8 mouse cellular contexts compared by ENCODE assay signal in genomic region chr9:41147203-41147842, GRCm38 (mm10). TPM values are rescaled to one million over a fixed set of nuclear protein-coding genes. Genes with fewer than 3 reads are reported as not detected.
DNase-seq lines count a peak whose midpoint lies in the region; ATAC-seq lines count a peak whose summit lies in the region.

No protein-coding gene starts in this region.

- no peaks in the 10 kb centered on the region for H3K36me3 ChIP-seq in hindbrain, embryonic 12.5 days
- H3K36me3 ChIP-seq in hindbrain, embryonic 11.5 days (ENCODE audit: control insufficient read depth, insufficient read depth, low read length) = no peaks in the 10 kb centered on the region
- H3K36me3 ChIP-seq in forebrain, embryonic 14.5 days (ENCODE audit: control insufficient read depth, insufficient read depth, low read length) = no peaks in the 10 kb centered on the region
- no peaks in the 10 kb centered on the region for H3K36me3 ChIP-seq in midbrain, embryonic 14.5 days (ENCODE audit: control insufficient read depth, insufficient read depth, low read length)

- DNase-seq in hindbrain, embryonic 11.5 days (ENCODE audit: low spot score) = no peak
- peak; percentile 64 for DNase-seq in forebrain, embryonic 14.5 days (ENCODE audit: low spot score)
- peak; percentile 17 to 72 for DNase-seq in kidney, postnatal 25 days
- peak; percentile 55 for DNase-seq in midbrain, embryonic 14.5 days
- DNase-seq in T-cell, adult 2 months (ENCODE audit: low spot score) = no peak
- no peak for DNase-seq in adrenal gland, postnatal 36 days

- ATAC-seq in hindbrain, embryonic 12.5 days (ENCODE audit: low FRiP score) = no peak
- ATAC-seq in hindbrain, embryonic 11.5 days (ENCODE audit: low FRiP score) = no peak
- ATAC-seq in forebrain, embryonic 14.5 days = no peak
- no peak for ATAC-seq in midbrain, embryonic 14.5 days (ENCODE audit: low FRiP score, low TSS enrichment)
- no peak for ATAC-seq in erythroblast, adult 5-6 weeks (replicated peaks; ENCODE audit: low FRiP score, poor library complexity, severe bottlenecking)

- H3K4me1 ChIP-seq in hindbrain, embryonic 12.5 days = peaks cover 25% of the 10 kb centered on the region
- no peaks in the 10 kb centered on the region for H3K4me1 ChIP-seq in hindbrain, embryonic 11.5 days (replicated peaks; ENCODE audit: control insufficient read depth, insufficient read depth, low read length)
- peaks cover 22% of the 10 kb centered on the region for H3K4me1 ChIP-seq in forebrain, embryonic 14.5 days (ENCODE audit: control insufficient read depth, insufficient read depth, low read length)
- peaks cover 14% of the 10 kb centered on the region; the same call in 1 of the 2 replicates for H3K4me1 ChIP-seq in midbrain, embryonic 14.5 days (ENCODE audit: control insufficient read depth, insufficient read depth, low read length)

- no peaks in the 10 kb centered on the region for H3K27me3 ChIP-seq in hindbrain, embryonic 12.5 days
- no peaks in the 10 kb centered on the region for H3K27me3 ChIP-seq in hindbrain, embryonic 11.5 days (ENCODE audit: control insufficient read depth, insufficient read depth, low read length)
- no peaks in the 10 kb centered on the region for H3K27me3 ChIP-seq in forebrain, embryonic 14.5 days (replicated peaks; ENCODE audit: control insufficient read depth, insufficient read depth, low read length)
- no peaks in the 10 kb centered on the region for H3K27me3 ChIP-seq in midbrain, embryonic 14.5 days (ENCODE audit: control insufficient read depth, insufficient read depth, low read length)

- H3K9me3 ChIP-seq in hindbrain, embryonic 12.5 days (replicated peaks) = no peaks in the 10 kb centered on the region
- no peaks in the 10 kb centered on the region for H3K9me3 ChIP-seq in hindbrain, embryonic 11.5 days (ENCODE audit: control insufficient read depth, low read length)
- no peaks in the 10 kb centered on the region for H3K9me3 ChIP-seq in forebrain, embryonic 14.5 days (replicated peaks; ENCODE audit: control insufficient read depth, low read length)
- no peaks in the 10 kb centered on the region for H3K9me3 ChIP-seq in midbrain, embryonic 14.5 days (ENCODE audit: control insufficient read depth, low read length)

- no peak overlapping the region for H3K4me2 ChIP-seq in hindbrain, embryonic 12.5 days (replicated peaks)
- H3K4me2 ChIP-seq in hindbrain, embryonic 11.5 days (replicated peaks; ENCODE audit: low read depth, low read length) = no peak overlapping the region
- peak overlapping the region; percentile 18 for H3K4me2 ChIP-seq in forebrain, embryonic 14.5 days (ENCODE audit: low read length)
- 0 out of 2 replicates have a peak overlapping the region, but pooled peaks have one; percentile 9 for H3K4me2 ChIP-seq in midbrain, embryonic 14.5 days (ENCODE audit: low read length)

- WGBS in hindbrain, embryonic 12.5 days = 55% methylated on average over 13 of the region's 13 CpGs
- WGBS in hindbrain, embryonic 11.5 days = 59% methylated on average over 13 of the region's 13 CpGs
- WGBS in forebrain, embryonic 14.5 days = 24% methylated on average over 13 of the region's 13 CpGs
- 26% methylated on average over 13 of the region's 13 CpGs for WGBS in midbrain, embryonic 14.5 days

- H3K27ac ChIP-seq in hindbrain, embryonic 12.5 days = peak overlapping the region; percentile 23; the same call in 1 of the 2 replicates
- no peak overlapping the region for H3K27ac ChIP-seq in hindbrain, embryonic 11.5 days (ENCODE audit: low read depth, low read length)
- no peak overlapping the region; the same call in 1 of the 2 replicates for H3K27ac ChIP-seq in forebrain, embryonic 14.5 days (ENCODE audit: low read depth, low read length)
- H3K27ac ChIP-seq in midbrain, embryonic 14.5 days (replicated peaks; ENCODE audit: low read depth, low read length) = no peak overlapping the region; the same call in 1 of the 2 replicates

- no peak overlapping the region for H3K4me3 ChIP-seq in hindbrain, embryonic 12.5 days
- no peak overlapping the region for H3K4me3 ChIP-seq in hindbrain, embryonic 11.5 days (ENCODE audit: low read depth, low read length)
- no peak overlapping the region for H3K4me3 ChIP-seq in forebrain, embryonic 14.5 days (ENCODE audit: low read depth, low read length)
- H3K4me3 ChIP-seq in midbrain, embryonic 14.5 days (replicated peaks; ENCODE audit: low read depth, low read length) = no peak overlapping the region

- no peak overlapping the region for H3K9ac ChIP-seq in hindbrain, embryonic 12.5 days
- H3K9ac ChIP-seq in hindbrain, embryonic 11.5 days (ENCODE audit: low read depth, low read length) = no peak overlapping the region
- peak overlapping the region; percentile 17; the same call in 1 of the 2 replicates for H3K9ac ChIP-seq in forebrain, embryonic 14.5 days (ENCODE audit: low read length)
- no peak overlapping the region; the same call in 1 of the 2 replicates for H3K9ac ChIP-seq in midbrain, embryonic 14.5 days (replicated peaks; ENCODE audit: low read length)

RNA-seq across cellular contexts. Expression of gene Ubash3b, which starts 14.2 kb away (rescaled TPM):
- polyA plus RNA-seq in hindbrain, embryonic 12.5 days (2016; fragmentation: Nextera tagmentation; extraction: Ambion mirVana) = 14.6 and 17.2 TPM in 2 replicates
- polyA plus RNA-seq in hindbrain, embryonic 11.5 days (2014; fragmentation: Nextera tagmentation; extraction: Ambion mirVana) = 12.0 and 13.7 TPM in 2 replicates
- 13.8 and 18.1 TPM in 2 replicates for polyA plus RNA-seq in forebrain, embryonic 14.5 days (2014; fragmentation: Nextera tagmentation; extraction: Ambion mirVana)
- 18.9 and 21.3 TPM in 2 replicates for polyA plus RNA-seq in midbrain, embryonic 14.5 days (2014; fragmentation: Nextera tagmentation; extraction: Ambion mirVana)
- 1.9 and 3.1 TPM in 2 replicates for total RNA-seq in erythroblast, adult 5-6 weeks (2015; ENCODE audit: low replicate concordance)
- 2.9 and 9.2 TPM in 2 replicates for total RNA-seq in erythroblast, adult 5-6 weeks (2017; ENCODE audit: low replicate concordance)
- total RNA-seq in adrenal gland, postnatal 36 days (2021) = 1 to 10 TPM; 1.8 to 2.3 TPM

Comparison
In these comparisons a context has a peak if more than half of its experiments do, and no peak if none do; other contexts are left out.
1. H3K4me2 ChIP-seq: peak in forebrain, embryonic 14.5 days (single experiment) and midbrain, embryonic 14.5 days (single experiment); none in hindbrain, embryonic 12.5 days (single experiment) and hindbrain, embryonic 11.5 days (single experiment).
2. DNase-seq: peak in forebrain, embryonic 14.5 days (single experiment), kidney, postnatal 25 days (2 of 2) and midbrain, embryonic 14.5 days (single experiment); none in hindbrain, embryonic 11.5 days (single experiment), T-cell, adult 2 months (single experiment) and adrenal gland, postnatal 36 days (0 of 2).